Mouse (Mus musculus) telencephalon, adult 2 months (tissue): ENCODE data around the gene Casd1.

Source experiments
- DNase-seq: peaks from one replicate; pipeline ENCODE4 v3.0.0-alpha.2; 2011; ENCODE audit warnings: low read depth, low spot score

The Casd1 gene

DNA sequence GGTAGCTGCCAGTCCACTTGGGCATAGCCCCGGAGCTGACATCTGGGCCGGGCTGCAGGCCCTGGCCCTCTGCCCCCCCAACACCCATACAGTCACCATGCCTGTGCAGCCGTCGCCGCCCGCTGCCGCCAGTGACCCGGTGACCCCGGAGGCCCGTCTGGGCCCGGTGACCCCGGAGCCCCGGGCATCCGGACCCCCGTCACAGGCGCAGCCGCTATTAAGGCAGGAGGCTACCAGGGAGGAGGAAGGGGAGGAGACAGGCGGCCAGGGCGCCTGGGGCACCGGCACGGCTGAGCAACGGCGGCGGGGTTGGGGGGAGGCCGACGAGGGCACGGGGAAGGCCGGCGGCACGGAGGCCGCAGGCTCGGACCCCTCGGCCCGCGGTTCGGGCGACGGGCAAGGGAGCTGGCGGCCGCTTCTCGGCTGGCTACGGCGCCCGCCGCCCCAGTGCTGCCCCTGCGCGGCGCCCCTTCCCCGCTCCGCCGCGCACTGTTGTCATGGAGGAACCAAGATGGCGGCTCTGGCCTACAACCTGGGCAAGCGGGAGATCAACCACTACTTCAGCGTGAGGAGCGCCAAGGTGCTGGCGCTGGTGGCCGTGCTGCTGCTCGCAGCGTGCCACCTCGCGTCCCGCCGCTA lies at the start of gene Casd1:
Gene Casd1, plus strand, starts transcription at position 182 of the 639 bp plus-strand sequence.
- no peak for DNase-seq

DNA sequence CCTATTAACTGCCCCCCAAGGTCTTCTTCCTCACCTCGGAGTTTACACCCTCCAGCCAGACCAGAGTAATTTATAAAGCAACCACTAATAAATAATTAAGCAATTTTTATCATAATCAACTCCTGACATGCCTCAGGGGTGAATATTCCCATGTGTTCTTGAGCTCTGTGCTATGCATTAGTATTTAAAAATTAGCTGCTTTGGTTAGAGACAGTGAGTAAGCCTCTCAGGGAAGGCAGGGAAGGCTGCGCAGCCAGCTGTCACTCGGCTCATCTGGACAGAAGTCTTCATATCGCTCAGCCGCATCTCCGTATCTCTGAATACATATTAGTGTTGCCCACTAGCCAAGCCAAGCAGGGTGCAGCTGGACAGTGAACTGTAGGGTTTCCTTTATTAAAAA lies 45.3 kb upstream of the Casd1 start:
- DNase-seq, result no peak

DNA sequence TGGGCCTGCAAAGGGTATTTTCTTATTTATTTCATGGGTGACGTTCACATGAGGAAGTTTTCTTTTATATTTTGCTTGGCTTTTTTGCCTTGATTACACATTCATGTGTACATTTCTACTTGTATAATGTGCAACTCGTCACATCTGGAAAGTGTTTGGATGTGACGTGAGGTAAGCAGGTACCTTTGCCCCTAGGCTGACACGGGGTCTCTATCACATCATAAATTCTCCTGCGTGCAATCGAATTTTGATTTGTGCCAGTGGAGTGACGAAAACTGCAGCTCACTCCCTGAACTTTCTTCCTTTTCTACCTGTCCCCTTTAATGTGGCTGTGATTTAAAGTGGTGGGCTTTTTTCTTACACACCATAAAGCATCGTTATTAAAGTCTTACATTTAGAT lies 43.6 kb upstream of the Casd1 start:
- no peak for DNase-seq

DNA sequence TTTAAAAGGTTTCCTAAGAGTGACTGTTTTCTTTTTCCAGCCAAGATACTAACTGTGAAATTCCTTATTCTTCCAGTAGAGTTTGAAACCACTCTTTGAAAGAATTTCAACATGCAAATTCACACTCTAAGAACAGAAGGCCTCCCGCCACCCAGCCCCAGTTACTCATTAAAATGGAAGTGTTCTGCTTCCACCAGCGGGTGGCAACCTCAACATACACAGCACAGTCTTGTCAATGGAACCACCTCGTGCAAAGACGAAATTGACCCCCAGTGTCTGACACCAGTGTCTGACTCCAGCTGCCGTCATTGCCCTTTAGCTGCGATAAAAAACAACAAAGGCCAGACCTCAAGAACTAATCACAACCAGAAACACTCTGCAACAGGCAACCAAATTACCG lies 43.0 kb upstream of the Casd1 start:
- no peak for DNase-seq

DNA sequence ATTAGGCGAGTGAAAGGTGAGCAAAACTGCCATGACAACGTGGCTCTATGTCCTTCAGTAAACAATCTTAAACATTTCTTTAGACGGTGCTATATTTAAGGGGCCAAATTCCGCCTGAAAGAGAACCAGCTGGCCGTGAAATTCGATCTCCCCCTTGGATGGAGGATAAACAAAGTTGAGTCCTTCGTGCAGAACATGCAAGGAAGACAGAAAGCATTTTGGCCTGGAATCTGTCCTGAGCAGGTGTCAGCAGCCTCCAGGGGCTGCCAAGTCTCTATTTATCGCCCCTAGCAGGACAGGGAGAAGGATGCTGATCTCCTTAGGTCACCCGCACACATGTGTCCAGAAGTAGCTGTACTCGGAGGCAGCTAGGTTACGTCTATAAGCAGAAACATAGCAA lies 39.5 kb upstream of the Casd1 start:
- DNase-seq, result no peak

DNA sequence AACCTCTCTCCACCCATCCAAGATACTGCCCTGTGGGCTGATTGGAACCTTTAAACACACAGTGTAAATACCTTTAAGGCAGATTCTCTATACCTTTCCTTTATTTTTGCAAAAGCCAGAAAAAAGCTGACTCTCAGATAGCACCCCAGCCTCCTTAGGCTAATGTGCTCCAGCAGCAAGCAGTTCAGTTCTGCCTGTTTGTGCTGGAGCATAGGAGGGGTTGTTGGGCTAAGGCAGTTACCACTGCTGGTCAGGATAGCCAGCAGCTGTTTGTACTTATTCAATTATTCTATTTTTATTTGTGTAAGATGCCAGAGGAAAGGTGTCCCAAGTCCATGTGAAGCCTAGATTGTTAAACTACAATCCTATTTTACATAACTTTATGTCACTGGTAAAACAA lies 39.0 kb upstream of the Casd1 start:
- no peak for DNase-seq

DNA sequence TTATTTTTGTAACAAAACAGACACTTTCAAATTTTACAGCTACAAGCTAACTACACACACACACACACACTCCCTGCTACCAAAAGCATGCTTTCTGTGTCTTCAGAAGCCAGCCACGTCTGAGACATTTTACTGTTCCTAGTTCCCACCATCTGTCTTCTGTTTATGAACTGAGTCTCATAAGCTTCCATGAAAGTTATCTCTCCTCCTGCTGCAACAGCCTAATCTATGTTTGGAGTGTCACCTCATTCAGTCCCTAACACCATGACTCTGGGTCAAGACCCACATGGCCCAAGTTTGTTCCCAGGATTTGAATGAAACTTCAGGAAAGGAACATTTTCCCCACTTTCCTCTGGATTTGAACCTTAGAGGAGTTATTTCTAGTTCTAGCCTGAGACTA lies 38.2 kb upstream of the Casd1 start:
- no peak for DNase-seq

DNA sequence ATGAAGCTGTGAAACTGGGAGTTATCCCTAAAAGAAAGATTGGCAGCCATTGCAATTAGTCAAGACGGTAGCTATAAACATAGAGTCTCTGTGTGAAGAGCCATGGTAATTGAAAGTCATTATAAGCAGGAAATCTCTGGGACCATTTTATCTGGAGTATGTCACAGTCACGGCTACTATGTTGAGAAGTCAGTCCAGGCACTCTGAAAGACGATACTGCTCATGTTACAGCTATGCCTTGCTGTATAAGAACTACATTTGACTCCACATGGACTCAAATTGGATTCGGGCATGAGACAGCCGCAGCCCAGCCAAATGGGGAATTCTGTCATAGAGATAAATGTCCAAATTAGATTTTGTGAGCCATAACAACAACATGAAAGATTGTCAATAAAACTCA lies 37.2 kb upstream of the Casd1 start:
- no peak for DNase-seq

DNA sequence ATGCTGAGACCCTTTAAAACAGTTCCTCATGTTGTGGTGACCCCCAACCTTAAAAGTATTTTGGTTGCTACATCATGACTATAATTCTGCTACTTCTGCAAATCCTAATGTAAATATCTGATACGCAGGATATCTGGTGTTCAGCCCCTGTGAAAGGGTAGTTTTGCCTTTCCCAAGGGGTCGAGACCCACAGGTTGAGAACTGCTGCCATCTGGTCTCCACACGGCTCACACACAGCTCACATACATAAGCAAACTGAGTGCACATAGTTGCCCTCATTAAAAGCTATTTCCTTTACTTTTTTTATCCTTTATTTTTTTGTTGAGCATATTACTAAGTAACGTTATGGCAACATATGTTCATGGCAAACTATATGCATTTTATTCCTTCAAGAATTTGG lies 30.2 kb upstream of the Casd1 start:
- DNase-seq, result no peak

DNA sequence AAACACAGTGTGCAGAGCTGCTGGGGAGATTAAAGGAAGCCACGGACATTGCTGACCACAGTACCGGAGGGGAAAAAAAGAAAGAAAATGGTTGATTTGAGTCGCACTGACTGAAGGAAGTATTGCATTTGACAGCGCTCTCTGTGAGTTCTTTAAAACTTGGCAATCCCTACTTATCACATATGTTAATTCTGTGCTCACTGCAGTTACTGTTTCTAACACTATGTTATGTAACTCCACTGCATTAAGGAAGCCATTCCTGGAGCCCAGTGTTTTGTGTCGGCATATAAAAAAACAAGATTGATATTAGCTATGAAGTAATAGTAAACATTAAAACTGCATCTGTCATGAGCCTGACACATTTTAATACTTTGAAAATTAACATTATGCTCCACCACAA lies 22.9 kb upstream of the Casd1 start:
- no peak for DNase-seq

DNA sequence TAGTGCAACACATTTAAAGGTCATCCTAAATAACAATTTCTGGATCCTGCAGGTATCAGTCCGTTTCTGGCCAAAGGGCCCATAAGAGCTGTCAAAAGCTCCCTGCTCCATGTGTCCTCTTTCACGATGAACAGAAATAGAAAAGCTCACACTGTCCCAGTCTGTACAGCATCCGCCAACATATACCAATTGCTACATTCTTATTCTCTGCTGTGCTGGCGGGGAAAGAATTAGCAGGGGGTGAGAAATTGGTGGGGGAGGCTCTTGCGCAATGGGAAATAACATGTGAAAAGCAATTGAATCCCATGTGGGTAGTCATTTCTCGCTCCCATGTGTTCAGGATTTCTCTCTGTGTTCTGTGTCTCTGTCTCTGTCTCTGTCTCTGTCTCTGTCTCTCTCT lies 22.3 kb upstream of the Casd1 start:
- no peak for DNase-seq

DNA sequence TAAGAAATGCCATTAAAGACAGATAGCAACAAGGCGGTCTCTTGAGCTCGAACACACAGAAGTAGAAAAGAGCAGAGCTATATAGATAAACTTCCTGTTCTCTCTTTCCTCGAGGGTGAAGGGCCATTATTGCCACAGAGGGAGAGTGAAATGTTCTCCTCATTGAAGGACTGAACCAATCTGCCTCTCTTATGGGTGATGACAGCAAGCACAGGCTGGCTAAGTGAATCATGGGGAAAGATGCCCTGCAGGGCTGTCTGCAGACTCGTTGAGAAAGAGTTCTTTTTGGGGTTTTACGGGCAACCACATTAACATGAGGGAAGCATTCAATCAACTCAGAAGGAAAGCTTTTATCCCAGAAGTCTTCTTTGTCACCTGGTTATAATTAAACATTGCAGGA lies 21.0 kb upstream of the Casd1 start:
- no peak for DNase-seq

DNA sequence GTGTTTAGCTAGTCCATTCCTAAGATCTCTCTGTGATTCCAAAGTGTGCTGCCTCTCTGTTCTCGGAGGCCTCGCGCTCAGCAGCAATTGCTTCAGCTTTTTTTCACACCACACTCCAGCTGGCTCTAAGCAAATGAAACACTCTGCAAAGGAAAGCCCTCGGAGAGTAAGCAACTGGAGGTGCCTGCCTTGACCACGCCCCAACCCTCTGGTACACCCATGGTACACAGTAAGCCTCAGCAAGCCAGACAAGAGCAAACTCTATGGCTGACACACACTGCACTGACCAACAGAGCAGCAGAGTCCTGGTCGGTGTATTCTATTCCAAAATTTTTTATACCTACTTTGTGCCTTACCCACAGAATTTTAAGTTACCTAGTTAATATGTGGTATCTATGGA lies 17.2 kb upstream of the Casd1 start:
- no peak for DNase-seq

DNA sequence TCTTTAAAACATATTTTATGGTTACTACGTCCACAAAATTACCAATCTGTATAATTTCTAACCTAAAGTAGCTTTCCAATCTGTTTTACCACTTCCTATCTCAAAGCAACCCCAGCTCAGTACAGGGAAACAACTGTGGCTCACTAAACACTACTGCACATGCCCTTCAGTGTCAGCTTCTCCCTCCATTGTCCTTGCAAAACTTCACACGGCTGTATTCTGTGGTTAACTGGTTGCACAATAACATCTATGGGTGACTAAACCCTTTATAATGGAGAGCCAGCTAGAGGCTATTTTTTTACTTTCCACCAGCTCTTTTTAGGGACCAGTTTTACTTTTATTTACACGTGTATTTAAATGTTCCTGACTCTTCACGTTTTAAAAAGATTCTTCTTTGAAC lies 12.7 kb upstream of the Casd1 start:
- no peak for DNase-seq

DNA sequence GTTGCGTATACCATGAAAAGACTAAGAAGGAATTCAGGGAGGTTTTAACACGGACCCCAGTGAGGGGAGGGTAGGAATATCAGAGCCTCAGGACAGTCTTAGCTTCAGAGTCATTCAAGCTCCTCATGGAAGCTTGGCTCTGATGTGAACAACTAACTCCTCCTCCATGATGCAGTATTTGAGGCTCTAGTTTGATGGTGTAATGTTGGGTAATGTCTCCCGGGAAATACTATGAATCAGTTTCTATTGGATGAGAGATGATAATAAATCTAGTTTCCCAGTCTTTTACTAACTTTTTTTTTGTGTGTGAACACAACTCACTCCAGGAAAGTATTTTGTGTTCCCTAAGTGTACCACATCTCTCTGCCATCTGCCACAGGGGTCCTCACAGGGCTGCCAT lies 11.9 kb upstream of the Casd1 start:
- DNase-seq, result no peak

DNA sequence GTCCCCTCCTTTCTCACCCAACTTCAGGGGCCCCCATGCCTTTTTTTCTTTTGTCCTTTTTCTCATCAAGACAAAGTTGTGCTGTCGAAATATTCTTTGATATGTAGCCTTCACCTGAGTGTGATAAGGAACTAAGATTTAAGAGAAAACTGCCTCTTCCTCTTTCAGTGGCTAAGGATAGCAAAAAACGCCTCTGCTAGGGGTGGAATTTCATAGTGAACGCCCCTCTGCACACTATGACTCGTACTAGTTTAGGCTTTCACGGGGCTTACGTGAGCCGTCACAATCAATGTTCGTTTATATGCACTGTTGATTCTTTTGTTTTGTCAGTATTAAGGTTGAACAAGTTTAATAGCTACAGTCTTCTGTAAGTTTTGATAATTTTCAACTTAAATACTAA lies 10.6 kb upstream of the Casd1 start:
- no peak for DNase-seq

DNA sequence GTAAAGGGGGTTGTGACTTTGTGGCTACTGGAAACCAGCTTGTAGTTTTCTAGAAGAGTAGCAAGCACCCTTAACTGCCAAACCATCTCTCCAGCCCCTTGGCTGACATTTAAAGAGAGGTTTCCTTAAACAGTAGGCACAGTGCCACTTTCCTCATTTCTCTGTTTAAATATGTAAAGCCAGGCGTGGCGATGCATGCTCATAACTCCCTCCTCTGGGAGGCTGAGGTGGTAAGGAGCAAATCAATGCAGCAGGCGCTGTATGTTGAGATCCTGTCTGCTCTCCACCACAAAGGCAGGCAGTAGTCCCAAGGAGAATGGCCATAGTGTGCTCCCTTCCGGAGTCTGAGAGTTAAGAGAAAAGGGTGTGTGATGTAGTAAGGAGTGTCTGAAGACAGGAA lies 2.9 kb upstream of the Casd1 start:
- DNase-seq, result no peak

DNA sequence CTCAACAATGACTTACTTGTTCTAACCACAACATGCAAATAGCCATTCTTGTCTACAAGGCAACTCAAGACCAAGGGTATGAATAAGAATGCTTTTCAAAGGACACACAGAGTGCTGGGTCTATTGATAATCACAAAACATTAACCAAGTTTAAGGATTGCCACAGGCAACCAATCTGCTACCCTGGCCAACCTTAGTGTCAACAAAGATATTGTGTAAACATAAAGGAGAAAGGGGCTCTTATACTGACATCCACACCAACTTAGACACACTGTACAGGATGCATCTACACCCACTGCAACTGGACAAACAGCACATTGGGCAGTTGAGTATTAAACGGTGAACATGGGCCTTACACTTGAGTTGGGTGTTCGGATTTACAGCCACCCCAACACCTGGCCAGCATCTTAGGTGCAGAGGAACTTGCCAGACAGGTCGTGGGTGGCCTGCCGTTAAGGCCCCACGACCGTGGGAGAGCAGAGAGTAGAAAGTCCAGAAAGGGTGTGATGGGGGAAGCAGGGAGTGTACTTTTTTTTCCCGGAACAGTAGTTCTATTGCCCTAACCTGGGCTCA lies 468 bp upstream of the Casd1 start:
- no peak for DNase-seq

DNA sequence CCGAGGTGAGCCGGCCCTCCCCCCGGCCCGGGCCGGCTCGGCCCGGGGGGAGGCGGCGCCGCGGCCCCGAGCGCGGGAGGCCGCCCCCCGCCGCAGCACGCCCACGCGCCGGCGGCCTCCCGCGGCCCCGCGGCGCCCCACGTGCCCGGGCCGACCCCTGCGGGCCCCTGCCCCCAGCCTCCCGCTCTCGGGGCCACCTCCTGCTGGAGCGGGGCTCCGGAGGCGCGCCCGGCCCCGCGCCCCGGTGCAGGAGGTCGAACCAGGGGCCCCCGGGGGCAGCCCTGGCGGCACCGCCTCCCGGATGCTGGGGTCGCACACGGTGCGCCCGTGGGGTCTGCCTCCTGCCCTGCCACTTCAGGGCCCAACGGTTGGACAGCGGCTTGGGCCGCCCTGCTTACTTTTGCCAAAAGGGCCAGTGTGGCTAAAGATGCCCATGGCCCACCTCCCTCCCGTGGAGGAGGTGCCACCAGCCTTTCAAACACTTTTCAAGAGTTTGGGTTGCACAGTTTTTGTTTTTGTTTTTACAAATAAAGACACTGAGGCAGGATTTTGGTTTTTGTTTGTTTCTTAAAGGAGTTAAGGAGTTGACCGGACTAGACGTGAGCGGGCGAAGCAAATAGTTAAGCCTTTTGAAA lies 775 bp downstream of the Casd1 start:
- no peak for DNase-seq

DNA sequence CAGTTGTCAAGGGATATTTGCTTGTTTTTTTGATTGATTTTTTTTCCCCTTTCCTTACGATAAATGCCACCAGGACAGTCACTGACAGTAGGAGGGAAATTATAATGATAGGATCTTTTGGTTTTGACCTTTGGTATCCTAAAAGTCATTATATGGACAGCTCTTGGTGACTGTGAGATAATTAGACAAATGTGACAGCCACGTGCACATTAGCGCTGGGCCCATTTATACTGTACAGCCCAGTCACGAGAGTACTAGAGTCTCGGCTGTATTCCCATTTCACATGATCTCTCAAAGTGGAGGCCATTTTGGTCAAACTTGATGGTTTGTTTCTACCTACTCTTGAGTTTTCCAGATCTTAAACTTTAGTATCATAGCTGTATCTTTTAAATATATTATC lies 1.4 kb downstream of the Casd1 start:
- DNase-seq, result no peak

DNA sequence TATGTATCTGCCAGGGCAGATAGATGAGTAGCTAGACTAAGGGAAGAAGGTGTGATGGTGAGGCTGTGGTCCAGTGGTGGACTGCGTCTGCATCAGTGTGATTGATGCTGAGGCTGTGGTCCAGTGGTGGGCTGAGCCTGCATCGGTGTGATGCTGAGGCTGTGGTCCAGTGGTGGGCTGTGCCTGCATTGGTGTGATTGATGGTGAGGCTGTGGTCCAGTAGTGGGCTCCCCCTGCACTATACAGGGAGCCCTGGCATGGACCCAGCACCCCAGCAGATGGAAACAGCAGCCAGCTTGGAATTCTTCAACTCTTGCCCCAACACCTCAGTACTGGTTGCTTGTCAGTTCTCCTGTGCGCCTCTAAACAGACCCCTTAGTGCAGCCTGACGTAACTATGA lies 5.8 kb downstream of the Casd1 start:
- DNase-seq, result no peak

DNA sequence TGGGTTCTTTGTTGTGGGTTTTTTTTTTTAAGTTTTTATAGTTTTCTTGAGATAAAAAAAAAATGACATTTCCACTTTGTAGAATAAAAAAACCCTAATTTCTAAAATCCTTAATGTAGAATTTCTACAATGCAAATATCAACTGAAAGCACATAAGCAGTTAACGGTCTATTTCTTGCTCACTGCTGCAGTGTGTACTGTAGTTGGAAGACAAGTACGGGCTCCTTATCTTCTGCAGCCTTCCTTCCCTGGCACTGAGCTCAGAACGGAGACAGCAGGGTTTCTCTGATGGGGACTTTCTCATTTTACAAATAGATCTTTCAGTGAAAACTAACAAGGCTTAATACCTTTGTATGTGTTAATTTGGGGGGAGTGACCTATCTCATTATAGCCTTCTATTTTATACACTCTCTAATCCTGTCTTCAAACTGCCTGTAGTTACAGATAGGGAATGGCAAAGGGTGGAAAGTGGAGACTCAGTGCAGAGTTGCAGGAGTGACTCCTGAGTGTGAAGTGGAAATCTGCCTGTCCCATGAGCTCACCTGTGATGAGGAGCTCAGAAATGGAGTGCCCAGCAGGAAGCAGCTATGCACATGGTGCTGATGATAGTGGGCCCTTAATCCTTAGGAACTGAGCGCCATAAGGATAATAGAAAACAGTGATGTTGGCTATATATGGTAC lies 9.7 kb downstream of the Casd1 start:
- DNase-seq, result no peak

DNA sequence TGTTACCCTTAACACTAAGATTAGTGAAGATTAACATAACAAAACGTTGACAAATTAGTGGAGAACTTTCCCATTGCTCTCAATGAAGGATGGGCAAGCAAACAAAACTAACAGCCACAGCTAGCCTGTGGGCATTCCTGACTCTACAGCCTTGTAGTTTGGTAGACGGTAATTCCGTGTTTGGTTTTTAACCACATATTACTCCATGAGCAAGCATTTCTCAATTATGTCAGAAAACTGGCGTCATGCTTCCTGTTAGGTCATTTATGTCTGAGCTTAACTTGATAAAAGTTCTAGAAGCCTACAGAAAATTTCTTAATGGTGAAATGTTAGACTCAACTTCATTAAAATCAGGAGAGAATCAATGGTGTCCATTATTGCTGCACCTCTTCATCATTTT lies 11.2 kb downstream of the Casd1 start:
- DNase-seq, result no peak
